Mouse (Mus musculus) left cerebral cortex, postnatal 4 days (tissue): ENCODE data around the gene Prdx1. TPM values are rescaled to one million over a fixed set of nuclear protein-coding genes. Genes with fewer than 3 reads are reported as not detected.

Experiments
- DNase-seq: peaks from one replicate; pipeline ENCODE4 v3.0.0-alpha.2; 2022
- intact Hi-C: fragments of 180-260 bp; cut with DNase I; formaldehyde crosslinking; loops from one replicate; pipeline ENCODE4 v1.15.1; 2025
- total RNA-seq, 2 experiments: library from RNA; stranded (reverse); gene quantifications; 2 replicates each; pipeline ENCODE4 v1.2.3; 2021

The Prdx1 gene
- total RNA-seq, 2 experiments from 2014 or later: 170 to 191 TPM

- no peak for DNase-seq
- intact Hi-C loops: no loop called here
Observed at GRCm38 (mm10) chr4:116722230-116722629, 36.9 kb downstream of the Prdx1 start.

- no peak for DNase-seq
- intact Hi-C loops: no loop called here
Observed at GRCm38 (mm10) chr4:116725444-116725843, 40.1 kb downstream of the Prdx1 start.

GRCm38 (mm10) chr4:116727401-116727800 lies 42.1 kb downstream of the Prdx1 start:
- intact Hi-C loops: no loop called here
- DNase-seq: no peak

- intact Hi-C loops: loop anchor here (2.0 kb wide), 1 partner anchor 29 kb away; no protein-coding TSS in a partner anchor
Observed at GRCm38 (mm10) chr4:116729532-116729931, 44.2 kb downstream of the Prdx1 start.

GRCm38 (mm10) chr4:116731077-116731476 lies 45.7 kb downstream of the Prdx1 start:
- intact Hi-C loops: no loop called here
- no peak for DNase-seq

More at GRCm38 (mm10) chr4:116729532-116729931, 44.2 kb downstream of the Prdx1 start:
- DNase-seq: no peak

GRCm38 (mm10) chr4:116732355-116732754 lies 47.0 kb downstream of the Prdx1 start:
- intact Hi-C loops: no loop called here
- DNase-seq: no peak

- no peak for DNase-seq
- intact Hi-C loops: no loop called here
Observed at GRCm38 (mm10) chr4:116734996-116735395, 49.7 kb downstream of the Prdx1 start.

- intact Hi-C loops: no loop called here
- no peak for DNase-seq
Observed at GRCm38 (mm10) chr4:116738972-116739751, 53.8 kb downstream of the Prdx1 start.

GRCm38 (mm10) chr4:116749750-116750149 lies 64.4 kb downstream of the Prdx1 start:
- intact Hi-C loops: no loop called here
- DNase-seq: no peak

Other genes starting within 250 kb of the Prdx1 start
- gene Mast2, start 221.4 kb upstream of the Prdx1 start, total RNA-seq: 100 to 1,000 TPM; 187 to 192 TPM
- gene Ipp, start 178.0 kb upstream of the Prdx1 start, total RNA-seq: 10 to 100 TPM; 17.5 TPM
- 10 to 100 TPM in 1 of 2 experiments, 1 to 10 TPM in 1; 9.9 to 12.4 TPM for gene Tmem69, start 129.6 kb upstream of the Prdx1 start, total RNA-seq
- 10 to 100 TPM; 24.4 to 26.1 TPM for gene Gpbp1l1, start 127.9 kb upstream of the Prdx1 start, total RNA-seq
- gene Ccdc17, start 88.9 kb upstream of the Prdx1 start, total RNA-seq: 1 to 10 TPM; 2.4 to 3.9 TPM
- 100 to 1,000 TPM; 125 to 130 TPM for gene Nasp, start 57.6 kb upstream of the Prdx1 start, total RNA-seq
- gene Akr1a1, start 33.9 kb upstream of the Prdx1 start, total RNA-seq: 100 to 1,000 TPM; 651 to 668 TPM
- 10 to 100 TPM; 14.7 to 15.7 TPM for gene Mmachc, start 22.9 kb downstream of the Prdx1 start, total RNA-seq
- 1 to 10 TPM; 4.5 to 5.5 TPM for gene Ccdc163, start 23.0 kb downstream of the Prdx1 start, total RNA-seq
- 1 to 10 TPM; 2.0 to 2.2 TPM for gene Tesk2, start 35.4 kb downstream of the Prdx1 start, total RNA-seq
- 10 to 100 TPM; 18.1 to 18.9 TPM for gene Toe1, start 122.1 kb downstream of the Prdx1 start, total RNA-seq
- gene Mutyh, start 122.2 kb downstream of the Prdx1 start, total RNA-seq: 1 to 10 TPM; 3.8 to 3.9 TPM
- gene Hpdl, start 136.2 kb downstream of the Prdx1 start, total RNA-seq: under 1 TPM; 0.82 to 0.83 TPM
- 10 to 100 TPM; 14.0 to 14.5 TPM for gene Zswim5, start 191.8 kb downstream of the Prdx1 start, total RNA-seq